Mouse (Mus musculus): Measurements from ENCODE around the gene Gm21173.
"Not testable (repeated sequence)": the region's sequence is repeated elsewhere in the genome, so short reads cannot be mapped to it uniquely, and the experiment has no call there.

Gene Gm21173

DNA sequence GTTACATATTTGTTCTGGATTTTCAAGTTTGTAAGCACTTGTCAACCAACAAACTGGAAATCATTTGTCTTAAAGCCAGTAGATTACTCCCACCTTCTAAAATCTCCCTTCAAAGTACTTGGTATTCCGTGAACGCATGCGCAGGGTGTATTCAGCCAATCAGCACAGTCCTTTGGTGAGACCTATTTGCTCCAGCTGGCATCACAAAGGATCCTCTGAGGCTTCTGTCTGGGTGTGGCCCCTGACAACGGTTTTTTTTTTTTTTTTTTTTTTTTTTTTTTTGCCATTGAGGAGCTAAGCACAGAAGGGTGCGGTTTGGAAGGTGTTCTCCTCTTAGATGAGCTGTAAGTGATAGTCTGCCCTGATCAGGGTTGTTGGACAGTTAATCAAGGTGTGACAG, at the start of gene Gm21173:
Gene Gm21173 (plus strand): TSS at position 301 of the 400 bp plus-strand sequence.
- not testable (repeated sequence) for DNase-seq
